Mouse (Mus musculus): ENCODE data around the gene Wapl.

Gene Wapl

GRCm38 (mm10) chr14:34673395-34674228 lies at the start of gene Wapl:
TSS of gene Wapl (plus strand) at chr14:34673928.
- in situ Hi-C loops (cut with MboI): no loop called here

- in situ Hi-C loops (cut with MboI): no loop called here
These were observed 46.9 kb upstream of the Wapl start for GRCm38 (mm10) chr14:34626824-34627223.

GRCm38 (mm10) chr14:34632722-34633448 lies 40.8 kb upstream of the Wapl start:
- in situ Hi-C loops (cut with MboI): no loop called here

- in situ Hi-C loops (cut with MboI): no loop called here
These were observed 38.5 kb upstream of the Wapl start for GRCm38 (mm10) chr14:34635192-34635591.

- in situ Hi-C loops (cut with MboI): no loop called here
These were observed 38.0 kb upstream of the Wapl start for GRCm38 (mm10) chr14:34635721-34636120.

- in situ Hi-C loops (cut with MboI): no loop called here
These were observed 29.6 kb upstream of the Wapl start for GRCm38 (mm10) chr14:34644140-34644539.

GRCm38 (mm10) chr14:34647870-34648475 lies 25.8 kb upstream of the Wapl start:
- in situ Hi-C loops (cut with MboI): no loop called here

GRCm38 (mm10) chr14:34657131-34657530 lies 16.6 kb upstream of the Wapl start:
- in situ Hi-C loops (cut with MboI): no loop called here

- in situ Hi-C loops (cut with MboI): no loop called here
These were observed 13.4 kb upstream of the Wapl start for GRCm38 (mm10) chr14:34660351-34660787.

GRCm38 (mm10) chr14:34660788-34661591 lies 12.7 kb upstream of the Wapl start:
- in situ Hi-C loops (cut with MboI): no loop called here

GRCm38 (mm10) chr14:34661621-34662477 lies 11.9 kb upstream of the Wapl start:
- in situ Hi-C loops (cut with MboI): no loop called here

GRCm38 (mm10) chr14:34662478-34662826 lies 11.3 kb upstream of the Wapl start:
- in situ Hi-C loops (cut with MboI): no loop called here

GRCm38 (mm10) chr14:34663381-34663780 lies 10.3 kb upstream of the Wapl start:
- in situ Hi-C loops (cut with MboI): no loop called here

GRCm38 (mm10) chr14:34669082-34669481 lies 4.6 kb upstream of the Wapl start:
- in situ Hi-C loops (cut with MboI): no loop called here

GRCm38 (mm10) chr14:34670256-34670655 lies 3.5 kb upstream of the Wapl start:
- in situ Hi-C loops (cut with MboI): no loop called here

GRCm38 (mm10) chr14:34674229-34674791 lies 582 bp downstream of the Wapl start:
- in situ Hi-C loops (cut with MboI): no loop called here

- in situ Hi-C loops (cut with MboI): no loop called here
These were observed 1.2 kb downstream of the Wapl start for GRCm38 (mm10) chr14:34674932-34675331.

- in situ Hi-C loops (cut with MboI): no loop called here
These were observed 1.7 kb downstream of the Wapl start for GRCm38 (mm10) chr14:34675347-34675865.

GRCm38 (mm10) chr14:34680815-34681214 lies 7.1 kb downstream of the Wapl start:
- in situ Hi-C loops (cut with MboI): no loop called here

GRCm38 (mm10) chr14:34684989-34685388 lies 11.3 kb downstream of the Wapl start:
- in situ Hi-C loops (cut with MboI): no loop called here
